ENCODE assay signal across 14 mouse cellular contexts in the genomic region with DNA sequence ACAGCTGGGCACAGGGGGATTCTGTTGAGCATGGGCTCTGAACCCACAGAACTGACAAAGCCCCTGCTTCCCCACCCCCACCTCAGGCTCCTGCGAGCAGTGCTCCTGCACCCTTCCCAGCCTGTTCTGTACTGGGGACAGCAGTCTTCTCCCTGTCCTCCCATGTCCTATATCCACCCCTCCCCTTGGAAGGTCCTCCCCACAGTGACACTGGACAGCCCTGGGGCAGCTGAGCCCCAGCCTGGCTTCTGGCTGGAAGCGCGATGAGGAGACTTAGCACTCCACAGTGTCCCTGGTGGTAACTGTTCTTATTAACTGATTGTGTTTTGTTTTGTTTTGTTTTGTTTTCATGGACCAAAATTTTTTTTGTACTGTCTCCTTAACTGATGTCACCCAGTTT. TPM values are rescaled to one million over a fixed set of nuclear protein-coding genes. Genes with fewer than 3 reads are reported as not detected.
DNase-seq lines count a peak whose midpoint lies in the region; ATAC-seq and TF ChIP-seq lines count a peak whose summit lies in the region.
"Had no signal": no experiment of that assay in that cellular context is flagged by ENCODE, and none has a peak within 500 bp of the region (broad histone marks: within the 10 kb centered on the region; RNA-seq: fewer than 3 reads in every experiment).

No protein-coding gene starts in this region.

- peak overlapping the region; percentile 56 for H3K27ac ChIP-seq in cerebellum, adult 2 months (ENCODE audit: insufficient read depth, low read length)
- H3K27ac ChIP-seq in layer of hippocampus, adult 2 months: peak overlapping the region; percentile 99
- no peak overlapping the region for H3K27ac ChIP-seq in forebrain, postnatal 0 days (ENCODE audit: low read depth, low read length)
- peak overlapping the region; percentile 46 for H3K27ac ChIP-seq in neural tube, embryonic 13.5 days (replicated peaks)
- H3K27ac ChIP-seq: embryonic facial prominence, embryonic 13.5 days had no signal

- no peak for DNase-seq in cerebellum, adult 2 months
- no peak for DNase-seq in cerebellum, postnatal 36 days
- DNase-seq in layer of hippocampus, adult 2 months (ENCODE audit: low spot score in 2 of 2): peak in 1 of 2 experiments; percentile 11
- no peak for DNase-seq in layer of hippocampus, postnatal 14 days (ENCODE audit: low spot score in 2 of 2)
- DNase-seq in forebrain, postnatal 0 days: no peak
- DNase-seq in cerebellum, adult 18-20 months: no peak
- DNase-seq: kidney, postnatal 10 days; liver; lung, postnatal 14 days had no signal

- H3K4me2 ChIP-seq in forebrain, postnatal 0 days (ENCODE audit: low read depth): no peak overlapping the region
- H3K4me2 ChIP-seq in neural tube, embryonic 13.5 days: no peak overlapping the region
- H3K4me2 ChIP-seq: embryonic facial prominence, embryonic 13.5 days had no signal

- H3K36me3 ChIP-seq in forebrain, postnatal 0 days (ENCODE audit: insufficient read depth): peaks cover 61% of the 10 kb centered on the region
- peaks cover 65% of the 10 kb centered on the region for H3K36me3 ChIP-seq in neural tube, embryonic 13.5 days

- H3K4me1 ChIP-seq in cerebellum, adult 2 months (ENCODE audit: control insufficient read depth, insufficient read depth, low read length): peaks cover 36% of the 10 kb centered on the region
- no peaks in the 10 kb centered on the region; the same call in 1 of the 2 replicates for H3K4me1 ChIP-seq in forebrain, postnatal 0 days (ENCODE audit: insufficient read depth)
- peaks cover 51% of the 10 kb centered on the region for H3K4me1 ChIP-seq in neural tube, embryonic 13.5 days (replicated peaks)

- H3K27me3 ChIP-seq in cerebellum, adult 2 months (ENCODE audit: control insufficient read depth, insufficient read depth, low read length): no peaks in the 10 kb centered on the region
- H3K27me3 ChIP-seq in forebrain, postnatal 0 days (ENCODE audit: insufficient read depth, low read length): no peaks in the 10 kb centered on the region
- H3K27me3 ChIP-seq in neural tube, embryonic 13.5 days: no peaks in the 10 kb centered on the region
- H3K27me3 ChIP-seq: embryonic facial prominence, embryonic 13.5 days; Patski had no signal

- TF ChIP-seq CTCF in cerebellum, adult 2 months (IDR thresholded peaks at IDR 0.05; ENCODE audit: borderline replicate concordance, insufficient read depth, low read depth, low read length): no peak
- TF ChIP-seq CTCF in layer of hippocampus, adult 2 months (conservative IDR thresholded peaks at IDR 0.05): peak; percentile 53
- TF ChIP-seq CTCF in forebrain, postnatal 0 days (IDR thresholded peaks at IDR 0.05; ENCODE audit: low read depth): peak; percentile 20; the same call in 1 of the 2 replicates

- H3K9ac ChIP-seq in forebrain, postnatal 0 days: no peak overlapping the region
- H3K9ac ChIP-seq in neural tube, embryonic 13.5 days: peak overlapping the region; percentile 31; the same call in 1 of the 2 replicates
- H3K9ac ChIP-seq: embryonic facial prominence, embryonic 13.5 days had no signal

- TF ChIP-seq POLR2A in cerebellum, adult 2 months (IDR thresholded peaks at IDR 0.05; ENCODE audit: borderline replicate concordance, insufficient read depth, low read length): no peak

- no peak overlapping the region for H3K4me3 ChIP-seq in cerebellum, adult 2 months (replicated peaks; ENCODE audit: insufficient read depth, low read depth, low read length)
- H3K4me3 ChIP-seq in layer of hippocampus, adult 2 months: no peak overlapping the region
- H3K4me3 ChIP-seq in forebrain, postnatal 0 days (ENCODE audit: low read depth, low read length): no peak overlapping the region
- no peak overlapping the region for H3K4me3 ChIP-seq in neural tube, embryonic 13.5 days
- H3K4me3 ChIP-seq: embryonic facial prominence, embryonic 13.5 days had no signal

- no peaks in the 10 kb centered on the region for H3K9me3 ChIP-seq in forebrain, postnatal 0 days (ENCODE audit: low read length)
- no peaks in the 10 kb centered on the region for H3K9me3 ChIP-seq in neural tube, embryonic 13.5 days
- H3K9me3 ChIP-seq: embryonic facial prominence, embryonic 13.5 days had no signal

- 78% methylated on average over 3 of the region's 3 CpGs for WGBS in cerebellum, adult 2 months
- 85% methylated on average over 3 of the region's 3 CpGs for WGBS in forebrain, postnatal 0 days
- 75% methylated on average over 3 of the region's 3 CpGs for WGBS in neural tube, embryonic 13.5 days

- no peak for ATAC-seq in forebrain, postnatal 0 days
- ATAC-seq in neural tube, embryonic 13.5 days (ENCODE audit: low read depth): no peak
- no peak for ATAC-seq in erythroid progenitor cell, adult 5-6 weeks (replicated peaks; ENCODE audit: low FRiP score, poor library complexity, severe bottlenecking)
- ATAC-seq: Patski had no signal

RNA-seq across cellular contexts. Expression of a gene that starts 3.7 kb away (rescaled TPM):
- 130 and 143 TPM in 2 replicates for polyA plus RNA-seq in cerebellum, adult 2 months (2012; rRNA removed)
- 100 to 1,000 TPM; 142 to 148 TPM for total RNA-seq in layer of hippocampus, adult 2 months (2021)
- 10 to 100 TPM; 76.3 to 83.1 TPM for total RNA-seq in layer of hippocampus, postnatal 14 days (2021)
- total RNA-seq in forebrain, postnatal 0 days (2014; rRNA removed): 6.0 and 6.1 TPM in 2 replicates
- polyA plus RNA-seq in forebrain, postnatal 0 days (2015; fragmentation: Nextera tagmentation; extraction: Ambion mirVana): 3.9 and 4.3 TPM in 2 replicates
- 1.6 and 1.8 TPM in 2 replicates for polyA plus RNA-seq in neural tube, embryonic 13.5 days (2015; fragmentation: Nextera tagmentation; extraction: Ambion mirVana)
- total RNA-seq in erythroid progenitor cell, adult 5-6 weeks (2015; ENCODE audit: low replicate concordance): 2.1 and 2.9 TPM in 2 replicates
- total RNA-seq in erythroid progenitor cell, adult 5-6 weeks (2017; ENCODE audit: low replicate concordance): 5.4 and 8.2 TPM in 2 replicates

RNA-seq across cellular contexts. Expression of a gene that starts 8.3 kb away (rescaled TPM):
- polyA plus RNA-seq in cerebellum, adult 2 months (2012; rRNA removed): not detected in 2 replicates
- 1 to 10 TPM; 3.9 to 7.1 TPM for total RNA-seq in layer of hippocampus, adult 2 months (2021)
- total RNA-seq in layer of hippocampus, postnatal 14 days (2021): 1 to 10 TPM; 5.3 to 5.5 TPM
- total RNA-seq in forebrain, postnatal 0 days (2014; rRNA removed): not detected in 2 replicates
- polyA plus RNA-seq in forebrain, postnatal 0 days (2015; fragmentation: Nextera tagmentation; extraction: Ambion mirVana): not detected in 2 replicates
- polyA plus RNA-seq in neural tube, embryonic 13.5 days (2015; fragmentation: Nextera tagmentation; extraction: Ambion mirVana): not detected in 2 replicates
- total RNA-seq in erythroid progenitor cell, adult 5-6 weeks (2015; ENCODE audit: low replicate concordance): not detected in 2 replicates
- not detected in 2 replicates for total RNA-seq in erythroid progenitor cell, adult 5-6 weeks (2017; ENCODE audit: low replicate concordance)
- polyA plus RNA-seq: embryonic facial prominence, embryonic 13.5 days; Patski; stomach, embryonic 14.5 days had no signal

RNA-seq across cellular contexts. Expression of a gene that starts 11.6 kb away (rescaled TPM):
- polyA plus RNA-seq in cerebellum, adult 2 months (2012; rRNA removed): 82.3 and 87.1 TPM in 2 replicates
- total RNA-seq in layer of hippocampus, adult 2 months (2021): 100 to 1,000 TPM; 118 to 123 TPM
- 100 to 1,000 TPM in 1 of 2 experiments, 10 to 100 TPM in 1; 96.1 to 106 TPM for total RNA-seq in layer of hippocampus, postnatal 14 days (2021)
- total RNA-seq in forebrain, postnatal 0 days (2014; rRNA removed): 89.7 and 90.1 TPM in 2 replicates
- polyA plus RNA-seq in forebrain, postnatal 0 days (2015; fragmentation: Nextera tagmentation; extraction: Ambion mirVana): 93.6 and 107 TPM in 2 replicates
- polyA plus RNA-seq in neural tube, embryonic 13.5 days (2015; fragmentation: Nextera tagmentation; extraction: Ambion mirVana): 117 and 134 TPM in 2 replicates
- 15.5 and 18.0 TPM in 2 replicates for total RNA-seq in erythroid progenitor cell, adult 5-6 weeks (2015; ENCODE audit: low replicate concordance)
- 5.3 and 9.7 TPM in 2 replicates for total RNA-seq in erythroid progenitor cell, adult 5-6 weeks (2017; ENCODE audit: low replicate concordance)

RNA-seq across cellular contexts. Expression of a gene that starts 11.8 kb away (rescaled TPM):
- polyA plus RNA-seq in cerebellum, adult 2 months (2012; rRNA removed): 351 and 364 TPM in 2 replicates
- total RNA-seq in layer of hippocampus, adult 2 months (2021): 100 to 1,000 TPM; 113 to 125 TPM
- 100 to 1,000 TPM; 124 to 129 TPM for total RNA-seq in layer of hippocampus, postnatal 14 days (2021)
- 69.0 and 86.2 TPM in 2 replicates for total RNA-seq in forebrain, postnatal 0 days (2014; rRNA removed)
- 177 and 209 TPM in 2 replicates for polyA plus RNA-seq in forebrain, postnatal 0 days (2015; fragmentation: Nextera tagmentation; extraction: Ambion mirVana)
- polyA plus RNA-seq in neural tube, embryonic 13.5 days (2015; fragmentation: Nextera tagmentation; extraction: Ambion mirVana): 170 and 181 TPM in 2 replicates
- total RNA-seq in erythroid progenitor cell, adult 5-6 weeks (2015; ENCODE audit: low replicate concordance): 11.3 and 15.5 TPM in 2 replicates
- 7.1 and 17.1 TPM in 2 replicates for total RNA-seq in erythroid progenitor cell, adult 5-6 weeks (2017; ENCODE audit: low replicate concordance)

RNA-seq across cellular contexts. Expression of a gene that starts 43.4 kb away (rescaled TPM):
- 102 and 104 TPM in 2 replicates for polyA plus RNA-seq in cerebellum, adult 2 months (2012; rRNA removed)
- total RNA-seq in layer of hippocampus, adult 2 months (2021): 10 to 100 TPM; 33.9 to 37.3 TPM
- 10 to 100 TPM; 37.3 to 41.3 TPM for total RNA-seq in layer of hippocampus, postnatal 14 days (2021)
- 81.9 and 99.1 TPM in 2 replicates for total RNA-seq in forebrain, postnatal 0 days (2014; rRNA removed)
- polyA plus RNA-seq in forebrain, postnatal 0 days (2015; fragmentation: Nextera tagmentation; extraction: Ambion mirVana): 24.7 and 28.1 TPM in 2 replicates
- 76.0 and 77.8 TPM in 2 replicates for polyA plus RNA-seq in neural tube, embryonic 13.5 days (2015; fragmentation: Nextera tagmentation; extraction: Ambion mirVana)
- not detected in 2 replicates for total RNA-seq in erythroid progenitor cell, adult 5-6 weeks (2015; ENCODE audit: low replicate concordance)
- total RNA-seq in erythroid progenitor cell, adult 5-6 weeks (2017; ENCODE audit: low replicate concordance): not detected in 2 replicates

Comparison
In these comparisons a context has a peak if more than half of its experiments do, and no peak if none do; other contexts are left out.
1. RNA of a gene that starts 3.7 kb away (total RNA-seq): 142 to 148 TPM in layer of hippocampus, adult 2 months and 76.3 to 83.1 TPM in layer of hippocampus, postnatal 14 days; 2.1 to 8.2 TPM in erythroid progenitor cell, adult 5-6 weeks and 6.0 to 6.1 TPM in forebrain, postnatal 0 days; every median in the first group is over 4 times any median in the second.